Mouse (Mus musculus): ENCODE measurements around the gene Hist1h4h.
"Not testable (repeated sequence)": the region's sequence is repeated elsewhere in the genome, so short reads cannot be mapped to it uniquely, and the experiment has no call there.

The Hist1h4h gene

GRCm38 (mm10) chr13:23575864-23576313 lies 45.0 kb downstream of the Hist1h4h start:
- not testable (repeated sequence) for DNase-seq (ENCODE audit: low spot score in 2 of 2)

GRCm38 (mm10) chr13:23576351-23576881 lies 45.6 kb downstream of the Hist1h4h start:
- DNase-seq (ENCODE audit: low spot score in 2 of 2), result no peak

GRCm38 (mm10) chr13:23576906-23577639 lies 46.2 kb downstream of the Hist1h4h start:
- no peak for DNase-seq (ENCODE audit: low spot score in 2 of 2)

- no peak for DNase-seq (ENCODE audit: low spot score in 2 of 2)
Measured at GRCm38 (mm10) chr13:23577835-23578234, 47.0 kb downstream of the Hist1h4h start.
